Mouse (Mus musculus) forebrain, embryonic 12.5 days (tissue): ENCODE results near the gene Pygl. TPM values are rescaled to one million over a fixed set of nuclear protein-coding genes. Genes with fewer than 3 reads are reported as not detected.
A peak's percentile ranks its signal among the peaks of the same experiment; 100 is the strongest.

Experiments
- ATAC-seq: fragments of 200-750 bp; cut with Nextera tagmentation; 2 replicates; pipeline ENCODE4 v1.8.0; 2017; ENCODE audit warnings: moderate TSS enrichment; ENCODE audit not compliant: low FRiP score
- H3K27ac ChIP-seq: fragments of 300-500 bp; sonication (generic); 2 replicates; pipeline ENCODE4 v1.5.1; 2016; ENCODE audit warnings: mild to moderate bottlenecking
- H3K27me3 ChIP-seq: fragments of 300-500 bp; sonication (generic); 2 replicates; pipeline ENCODE4 v1.6.1; 2016; ENCODE audit warnings: mild to moderate bottlenecking
- H3K36me3 ChIP-seq: fragments of 300-500 bp; sonication (generic); replicated peaks from 2 replicates; pipeline ENCODE4 v1.6.1; 2016; ENCODE audit warnings: mild to moderate bottlenecking
- H3K4me1 ChIP-seq: fragments of 300-500 bp; sonication (generic); 2 replicates; pipeline ENCODE4 v1.6.1; 2016
- H3K4me2 ChIP-seq: fragments of 300-500 bp; sonication (generic); 2 replicates; pipeline ENCODE4 v1.6.1; 2016; ENCODE audit warnings: mild to moderate bottlenecking, moderate library complexity
- H3K4me3 ChIP-seq: fragments of 300-500 bp; sonication (generic); replicated peaks from 2 replicates; pipeline ENCODE4 v1.5.1; 2016; ENCODE audit warnings: mild to moderate bottlenecking
- H3K9ac ChIP-seq: fragments of 300-500 bp; sonication (generic); 2 replicates; pipeline ENCODE4 v1.6.1; 2016; ENCODE audit warnings: mild to moderate bottlenecking
- H3K9me3 ChIP-seq: fragments of 300-500 bp; sonication (generic); 2 replicates; pipeline ENCODE4 v1.6.1; 2016
- WGBS: fragments of 180-500 bp; shearing (Covaris S2); methylation state at CpG from one replicate; pipeline ENCODE4 v1.1.7; 2016; 5-methylcytosine and 5-hydroxymethylcytosine counted together
- polyA plus RNA-seq: library from polyadenylated mRNA; unstranded; fragments of >200 nt; fragmentation: Nextera tagmentation; extraction: Ambion mirVana; gene quantifications from 2 replicates; pipeline ENCODE4 v1.2.1, GENCODE M21; 2016

Gene Pygl
- 4.9 and 5.7 TPM in 2 replicates for polyA plus RNA-seq

DNA sequence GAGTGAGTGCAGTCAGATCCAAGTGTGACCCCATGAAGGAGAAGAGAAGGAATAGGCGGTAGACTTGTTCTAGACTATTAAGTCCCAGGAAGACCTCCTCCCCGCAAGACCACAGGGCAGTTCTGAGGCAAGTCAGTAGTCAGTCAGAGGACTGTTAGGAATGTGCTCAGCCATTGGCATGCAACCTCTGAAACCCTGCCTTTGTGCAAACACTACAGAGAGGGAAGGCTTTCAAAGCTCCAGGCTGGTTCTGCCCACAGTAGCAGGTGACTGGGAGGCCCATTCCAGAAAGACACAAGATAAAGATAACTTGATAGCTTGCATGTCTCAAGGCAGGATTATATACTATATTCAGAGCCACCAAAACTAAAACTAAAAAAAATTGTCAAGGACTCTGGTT, at the start of gene Pygl:
Pygl (minus strand) TSS at position 195 of the 400 bp plus-strand sequence.
- WGBS, result 78% methylated on average over 2 of the region's 2 CpGs
- Histone ChIP-seq H3K9ac (no peak within 1 kb of the TSS), H3K27ac (no peak within 1 kb of the TSS), H3K4me1 (peaks cover 27% of the 10 kb centered on the region), H3K27me3 (peaks cover 35% of the 10 kb centered on the region), H3K4me2 (no peak within 1 kb of the TSS), H3K9me3 (no peaks in the 10 kb centered on the region), H3K4me3 (no peak within 1 kb of the TSS), H3K36me3 (no peaks in the 10 kb centered on the region)
- ATAC-seq, result no peak

DNA sequence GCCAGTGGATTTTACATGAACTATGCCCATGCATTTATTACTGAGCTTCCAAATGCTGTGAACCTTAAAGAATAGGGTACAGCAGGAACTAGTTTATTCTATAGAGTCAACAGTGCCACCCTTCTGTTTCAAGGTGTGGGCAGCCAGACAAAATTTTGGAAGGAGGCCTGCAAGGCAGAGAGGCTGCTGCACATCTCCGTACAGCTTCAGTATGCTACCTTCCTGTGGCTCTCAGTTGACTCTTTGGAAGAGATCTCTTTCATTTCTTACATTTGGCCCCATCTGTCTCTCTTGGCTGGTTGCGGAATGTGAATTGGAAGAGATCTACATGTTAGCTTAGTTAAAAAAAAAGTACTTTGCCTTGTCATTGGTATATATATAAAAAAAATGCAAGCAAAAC, 49.6 kb upstream of the Pygl start:
- no peaks in the 10 kb centered on the region for H3K36me3 ChIP-seq
- no peak for ATAC-seq
- H3K4me1 ChIP-seq, result peaks cover 7% of the 10 kb centered on the region
- no peak overlapping the region for H3K27ac ChIP-seq
- no peaks in the 10 kb centered on the region for H3K27me3 ChIP-seq
- no peak overlapping the region for H3K4me2 ChIP-seq
- H3K9ac ChIP-seq, result no peak overlapping the region
- H3K4me3 ChIP-seq, result no peak overlapping the region
- H3K9me3 ChIP-seq, result no peaks in the 10 kb centered on the region
- 93% methylated on average over 2 of the region's 2 CpGs for WGBS

GRCm38 (mm10) chr12:70280381-70280780, 49.1 kb upstream of the Pygl start:
- H3K4me2 ChIP-seq, result no peak overlapping the region
- peaks cover 2% of the 10 kb centered on the region for H3K4me1 ChIP-seq
- H3K27ac ChIP-seq, result no peak overlapping the region
- H3K9ac ChIP-seq, result no peak overlapping the region
- no peaks in the 10 kb centered on the region for H3K36me3 ChIP-seq
- H3K4me3 ChIP-seq, result no peak overlapping the region
- H3K9me3 ChIP-seq, result no peaks in the 10 kb centered on the region
- H3K27me3 ChIP-seq, result no peaks in the 10 kb centered on the region
- 92% methylated on average over 10 of the region's 10 CpGs for WGBS
- no peak for ATAC-seq

DNA sequence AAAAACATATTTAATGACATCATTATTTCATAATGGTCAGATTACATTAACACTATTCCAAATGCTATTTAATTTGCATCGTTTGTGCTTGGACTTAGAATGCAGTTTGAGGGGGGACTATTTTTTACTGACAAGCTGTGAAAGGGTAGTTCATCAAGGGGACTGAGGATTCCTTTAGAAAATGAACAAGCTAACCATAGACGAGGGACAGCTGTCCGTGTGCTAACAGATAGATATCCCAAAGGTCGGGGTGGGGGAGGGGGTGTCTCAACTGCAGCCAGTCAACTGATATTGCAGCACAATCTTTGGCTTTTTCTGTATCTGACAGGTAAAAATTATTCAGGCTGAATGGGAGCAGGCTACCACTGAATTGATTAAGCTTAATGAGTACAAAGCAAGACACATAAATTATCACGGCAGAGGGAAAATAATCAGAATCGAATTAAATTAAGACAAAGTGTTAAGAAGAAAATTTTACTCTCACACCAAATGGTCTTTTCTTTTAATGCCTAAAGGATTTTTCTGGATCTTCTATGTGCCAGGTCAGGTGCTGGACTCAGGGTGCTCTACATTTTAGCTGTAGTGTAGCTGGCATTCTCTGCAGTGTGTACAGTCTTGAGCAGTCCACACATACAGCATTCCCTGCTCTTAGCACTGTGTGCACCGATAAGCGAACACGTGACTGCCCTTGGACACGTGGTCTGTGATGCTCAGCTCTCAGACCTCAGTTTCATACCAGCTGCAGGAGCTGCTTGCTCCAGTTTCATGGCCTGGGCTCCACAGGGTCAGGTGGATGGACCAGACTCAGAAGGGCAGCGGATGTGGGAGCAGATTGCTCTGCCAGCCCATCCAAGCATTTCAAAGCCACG, 46.0 kb upstream of the Pygl start:
- no peaks in the 10 kb centered on the region for H3K27me3 ChIP-seq
- H3K27ac ChIP-seq, result no peak overlapping the region
- no peak overlapping the region for H3K4me2 ChIP-seq
- ATAC-seq, result peak; percentile 64; the same call in 1 of the 2 replicates
- no peak overlapping the region for H3K9ac ChIP-seq
- H3K4me3 ChIP-seq, result no peak overlapping the region
- no peaks in the 10 kb centered on the region for H3K36me3 ChIP-seq
- no peaks in the 10 kb centered on the region for H3K4me1 ChIP-seq
- WGBS, result 63% methylated on average over 12 of the region's 12 CpGs
- H3K9me3 ChIP-seq, result no peaks in the 10 kb centered on the region

- ATAC-seq, result no peak
Observed at GRCm38 (mm10) chr12:70269724-70270123, 38.4 kb upstream of the Pygl start.

GRCm38 (mm10) chr12:70267314-70267713, 36.0 kb upstream of the Pygl start:
- WGBS, result 85% methylated on average over 9 of the region's 9 CpGs
- no peak overlapping the region for H3K27ac ChIP-seq

More at GRCm38 (mm10) chr12:70269724-70270123, 38.4 kb upstream of the Pygl start:
- Histone ChIP-seq H3K4me2 (no peak overlapping the region), H3K9me3 (no peaks in the 10 kb centered on the region), H3K27me3 (no peaks in the 10 kb centered on the region), H3K36me3 (peaks cover 7% of the 10 kb centered on the region; the same call in 1 of the 2 replicates), H3K4me3 (no peak overlapping the region), H3K27ac (no peak overlapping the region), H3K9ac (no peak overlapping the region), H3K4me1 (no peaks in the 10 kb centered on the region)
- WGBS, result 66% methylated on average over 6 of the region's 6 CpGs

DNA sequence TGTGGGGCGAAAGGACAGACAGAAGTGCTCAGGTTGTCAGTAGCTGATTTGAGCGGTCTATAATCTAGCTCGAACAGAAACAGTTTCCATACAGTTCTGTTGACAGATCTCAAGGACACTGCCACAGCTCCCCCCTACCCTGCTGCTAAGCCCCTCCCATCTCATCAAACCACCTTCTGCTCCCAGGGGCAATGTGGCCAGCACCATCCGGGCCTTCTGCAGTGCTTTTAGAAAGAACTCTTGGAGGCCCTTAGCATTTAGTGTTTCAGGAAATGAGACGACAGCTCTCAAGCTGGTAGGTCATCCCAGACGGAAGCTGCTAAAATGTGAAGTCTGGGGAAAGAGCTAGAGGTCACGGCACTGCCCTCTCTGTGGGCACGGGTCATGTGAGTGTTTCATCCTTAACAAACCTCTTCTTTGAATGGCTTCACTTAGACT, 35.2 kb upstream of the Pygl start:
- H3K4me3 ChIP-seq, result no peak overlapping the region
- no peak overlapping the region for H3K27ac ChIP-seq
- peaks cover 7% of the 10 kb centered on the region; the same call in 1 of the 2 replicates for H3K36me3 ChIP-seq
- no peaks in the 10 kb centered on the region for H3K9me3 ChIP-seq
- no peaks in the 10 kb centered on the region for H3K27me3 ChIP-seq
- no peaks in the 10 kb centered on the region for H3K4me1 ChIP-seq
- H3K4me2 ChIP-seq, result no peak overlapping the region
- H3K9ac ChIP-seq, result no peak overlapping the region
- ATAC-seq, result no peak
- 60% methylated on average over 8 of the region's 8 CpGs for WGBS

More at GRCm38 (mm10) chr12:70267314-70267713, 36.0 kb upstream of the Pygl start:
- no peak for ATAC-seq
- no peak overlapping the region for H3K4me3 ChIP-seq
- peaks cover 7% of the 10 kb centered on the region; the same call in 1 of the 2 replicates for H3K36me3 ChIP-seq
- no peaks in the 10 kb centered on the region for H3K9me3 ChIP-seq
- no peak overlapping the region for H3K9ac ChIP-seq
- no peaks in the 10 kb centered on the region for H3K27me3 ChIP-seq
- no peak overlapping the region for H3K4me2 ChIP-seq
- no peaks in the 10 kb centered on the region for H3K4me1 ChIP-seq

GRCm38 (mm10) chr12:70263721-70264120, 32.4 kb upstream of the Pygl start:
- no peak overlapping the region for H3K4me2 ChIP-seq
- 36% methylated on average over 7 of the region's 7 CpGs for WGBS
- H3K27me3 ChIP-seq, result no peaks in the 10 kb centered on the region

GRCm38 (mm10) chr12:70262271-70262953, 31.1 kb upstream of the Pygl start:
- no peak overlapping the region for H3K4me3 ChIP-seq
- ATAC-seq, result no peak
- H3K9ac ChIP-seq, result no peak overlapping the region
- 91% methylated on average over 17 of the region's 17 CpGs for WGBS
- H3K27me3 ChIP-seq, result no peaks in the 10 kb centered on the region
- H3K27ac ChIP-seq, result no peak overlapping the region
- H3K9me3 ChIP-seq, result no peaks in the 10 kb centered on the region
- H3K4me1 ChIP-seq, result no peaks in the 10 kb centered on the region
- peaks cover 2% of the 10 kb centered on the region; the same call in 1 of the 2 replicates for H3K36me3 ChIP-seq
- H3K4me2 ChIP-seq, result no peak overlapping the region

More at GRCm38 (mm10) chr12:70263721-70264120, 32.4 kb upstream of the Pygl start:
- no peaks in the 10 kb centered on the region for H3K9me3 ChIP-seq
- H3K27ac ChIP-seq, result no peak overlapping the region
- no peak overlapping the region for H3K9ac ChIP-seq
- no peak overlapping the region for H3K4me3 ChIP-seq
- no peak for ATAC-seq
- peaks cover 7% of the 10 kb centered on the region; the same call in 1 of the 2 replicates for H3K36me3 ChIP-seq
- no peaks in the 10 kb centered on the region for H3K4me1 ChIP-seq

DNA sequence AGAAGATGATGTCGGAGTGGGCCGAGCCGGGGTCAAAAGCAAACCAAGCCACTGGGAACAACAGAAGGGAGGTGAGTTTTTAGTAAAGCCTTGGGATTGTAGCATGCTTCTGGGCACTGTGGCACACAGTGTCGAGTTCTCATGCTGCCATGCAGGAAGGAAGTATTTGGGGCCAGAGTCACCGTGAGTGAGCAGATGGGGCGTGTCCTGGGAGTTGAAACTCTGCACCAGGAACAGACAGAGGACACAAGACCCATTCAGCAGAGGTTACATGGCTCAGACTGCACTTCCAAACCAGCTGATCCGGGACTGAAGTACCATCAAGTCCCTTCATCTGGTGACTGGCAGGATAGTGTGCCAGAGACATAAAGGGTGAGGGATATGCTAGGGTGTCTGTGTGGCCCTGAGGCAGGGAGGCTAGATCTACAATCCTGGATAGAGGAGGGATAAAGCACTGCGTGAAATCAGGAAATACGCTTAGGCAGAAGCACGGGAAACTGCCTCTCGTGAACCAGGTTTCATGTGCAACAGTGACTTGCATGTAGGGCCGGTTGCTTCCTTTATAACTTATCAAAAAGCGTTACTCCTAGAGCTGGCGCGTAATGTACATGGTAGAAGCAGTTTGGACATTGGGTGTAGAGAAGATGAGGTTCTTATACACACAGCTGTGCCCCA, 20.1 kb upstream of the Pygl start:
- Histone ChIP-seq H3K27ac (no peak overlapping the region), H3K27me3 (0 out of 2 replicates have a peak, but pooled peaks cover 4% of the 10 kb centered on the region)
- 85% methylated on average over 15 of the region's 15 CpGs for WGBS

GRCm38 (mm10) chr12:70249616-70250157, 18.4 kb upstream of the Pygl start:
- H3K9me3 ChIP-seq, result no peaks in the 10 kb centered on the region
- no peak overlapping the region for H3K27ac ChIP-seq
- no peak for ATAC-seq
- 81% methylated on average over 10 of the region's 10 CpGs for WGBS
- H3K36me3 ChIP-seq, result no peaks in the 10 kb centered on the region
- no peak overlapping the region for H3K9ac ChIP-seq
- no peak overlapping the region for H3K4me3 ChIP-seq
- H3K4me1 ChIP-seq, result peaks cover 20% of the 10 kb centered on the region
- no peak overlapping the region for H3K4me2 ChIP-seq
- H3K27me3 ChIP-seq, result 0 out of 2 replicates have a peak, but pooled peaks cover 4% of the 10 kb centered on the region

More for the DNA sequence above, 20.1 kb upstream of the Pygl start:
- no peak overlapping the region for H3K4me3 ChIP-seq
- peaks cover 20% of the 10 kb centered on the region for H3K4me1 ChIP-seq
- no peaks in the 10 kb centered on the region for H3K36me3 ChIP-seq
- H3K4me2 ChIP-seq, result no peak overlapping the region
- no peaks in the 10 kb centered on the region for H3K9me3 ChIP-seq
- ATAC-seq, result no peak
- H3K9ac ChIP-seq, result no peak overlapping the region
